Mouse (Mus musculus): ENCODE data around the gene H2afv. TPM values are rescaled to one million over a fixed set of nuclear protein-coding genes. Genes with fewer than 3 reads are reported as not detected.
"Not testable (repeated sequence)": the region's sequence is repeated elsewhere in the genome, so short reads cannot be mapped to it uniquely, and the experiment has no call there.

Gene H2afv
- total RNA-seq, 2 experiments from 2014 or later, result 144 to 174 TPM

- no peak for ATAC-seq (replicated peaks; ENCODE audit: poor library complexity)
Observed at GRCm38 (mm10) chr11:6471054-6471453, 26.8 kb upstream of the H2afv start.

GRCm38 (mm10) chr11:6468541-6468940 lies 24.3 kb upstream of the H2afv start:
- no peak for ATAC-seq (replicated peaks; ENCODE audit: poor library complexity)

- peak; percentile 97 for ATAC-seq (replicated peaks; ENCODE audit: poor library complexity)
Observed at GRCm38 (mm10) chr11:6465122-6465521, 20.9 kb upstream of the H2afv start.

GRCm38 (mm10) chr11:6463159-6463837 lies 19.1 kb upstream of the H2afv start:
- ATAC-seq (replicated peaks; ENCODE audit: poor library complexity), result peak; percentile 56

GRCm38 (mm10) chr11:6456083-6456482 lies 11.8 kb upstream of the H2afv start:
- no peak for ATAC-seq (replicated peaks; ENCODE audit: poor library complexity)

GRCm38 (mm10) chr11:6448155-6448554 lies 3.9 kb upstream of the H2afv start:
- ATAC-seq (replicated peaks; ENCODE audit: poor library complexity), result not testable (repeated sequence)

- no peak for ATAC-seq (replicated peaks; ENCODE audit: poor library complexity)
Observed at GRCm38 (mm10) chr11:6447493-6447892, 3.2 kb upstream of the H2afv start.

GRCm38 (mm10) chr11:6445951-6446350 lies 1.7 kb upstream of the H2afv start:
- ATAC-seq (replicated peaks; ENCODE audit: poor library complexity), result no peak

GRCm38 (mm10) chr11:6445441-6445840 lies 1.2 kb upstream of the H2afv start:
- ATAC-seq (replicated peaks; ENCODE audit: poor library complexity), result no peak

GRCm38 (mm10) chr11:6443727-6444076 lies 541 bp downstream of the H2afv start:
- ATAC-seq (replicated peaks; ENCODE audit: poor library complexity), result no peak

GRCm38 (mm10) chr11:6443102-6443501 lies 1.1 kb downstream of the H2afv start:
- no peak for ATAC-seq (replicated peaks; ENCODE audit: poor library complexity)

GRCm38 (mm10) chr11:6442566-6442965 lies 1.7 kb downstream of the H2afv start:
- ATAC-seq (replicated peaks; ENCODE audit: poor library complexity), result no peak

GRCm38 (mm10) chr11:6440171-6440570 lies 4.1 kb downstream of the H2afv start:
- no peak for ATAC-seq (replicated peaks; ENCODE audit: poor library complexity)

GRCm38 (mm10) chr11:6437667-6438066 lies 6.6 kb downstream of the H2afv start:
- no peak for ATAC-seq (replicated peaks; ENCODE audit: poor library complexity)

- peak; percentile 100 for ATAC-seq (replicated peaks; ENCODE audit: poor library complexity)
Observed at GRCm38 (mm10) chr11:6436442-6436841, 7.8 kb downstream of the H2afv start.

GRCm38 (mm10) chr11:6430186-6430585 lies 14.1 kb downstream of the H2afv start:
- ATAC-seq (replicated peaks; ENCODE audit: poor library complexity), result no peak

- ATAC-seq (replicated peaks; ENCODE audit: poor library complexity), result no peak
Observed at GRCm38 (mm10) chr11:6420722-6421350, 23.4 kb downstream of the H2afv start.

GRCm38 (mm10) chr11:6420283-6420703 lies 23.9 kb downstream of the H2afv start:
- ATAC-seq (replicated peaks; ENCODE audit: poor library complexity), result no peak

GRCm38 (mm10) chr11:6419156-6419555 lies 25.1 kb downstream of the H2afv start:
- not testable (repeated sequence) for ATAC-seq (replicated peaks; ENCODE audit: poor library complexity)

- no peak for ATAC-seq (replicated peaks; ENCODE audit: poor library complexity)
Observed at GRCm38 (mm10) chr11:6418751-6419150, 25.5 kb downstream of the H2afv start.

- no peak for ATAC-seq (replicated peaks; ENCODE audit: poor library complexity)
Observed at GRCm38 (mm10) chr11:6417490-6417889, 26.8 kb downstream of the H2afv start.

- no peak for ATAC-seq (replicated peaks; ENCODE audit: poor library complexity)
Observed at GRCm38 (mm10) chr11:6417069-6417468, 27.2 kb downstream of the H2afv start.

Data from megakaryocyte progenitor cell, adult 5-6 weeks (primary cell).